Mouse (Mus musculus): Measurements from ENCODE around the gene Ryr1.
"Not testable (repeated sequence)": the region's sequence is repeated elsewhere in the genome, so short reads cannot be mapped to it uniquely, and the experiment has no call there.

The Ryr1 gene

GRCm38 (mm10) chr7:28991616-28992015 is 133.4 kb downstream of the Ryr1 start:
- no peak for DNase-seq (ENCODE audit: low read depth, low spot score)

DNA sequence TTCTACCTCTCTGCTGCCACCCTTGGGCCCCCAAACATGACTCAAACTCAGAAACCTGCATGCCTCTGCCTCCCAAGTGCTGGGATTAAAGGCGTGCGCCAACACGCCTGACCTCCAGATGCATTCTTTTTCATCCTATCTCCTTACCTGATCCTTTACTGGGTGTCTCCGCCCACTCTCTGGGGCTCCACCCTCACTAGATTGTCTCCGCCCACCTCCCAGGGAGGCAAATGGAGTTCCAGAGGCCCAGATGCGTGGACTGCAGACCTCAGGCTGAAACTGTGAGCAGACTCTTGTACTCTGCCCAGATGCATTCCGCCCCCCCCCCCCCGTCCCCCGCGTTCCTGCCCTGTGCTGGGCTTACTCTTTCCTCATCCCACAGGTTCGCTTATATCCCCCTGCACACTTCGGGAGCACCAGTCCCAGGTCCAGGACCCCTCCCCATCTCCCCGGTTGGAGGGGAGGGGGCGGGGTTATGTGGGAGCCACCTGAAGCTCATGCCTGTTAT is 134.2 kb downstream of the Ryr1 start:
- DNase-seq (ENCODE audit: low read depth, low spot score), result no peak

- DNase-seq (ENCODE audit: low read depth, low spot score), result no peak
Observed at GRCm38 (mm10) chr7:28985207-28985606, 139.8 kb downstream of the Ryr1 start.

- no peak for DNase-seq (ENCODE audit: low read depth, low spot score)
Observed at GRCm38 (mm10) chr7:28984452-28984851, 140.5 kb downstream of the Ryr1 start.

DNA sequence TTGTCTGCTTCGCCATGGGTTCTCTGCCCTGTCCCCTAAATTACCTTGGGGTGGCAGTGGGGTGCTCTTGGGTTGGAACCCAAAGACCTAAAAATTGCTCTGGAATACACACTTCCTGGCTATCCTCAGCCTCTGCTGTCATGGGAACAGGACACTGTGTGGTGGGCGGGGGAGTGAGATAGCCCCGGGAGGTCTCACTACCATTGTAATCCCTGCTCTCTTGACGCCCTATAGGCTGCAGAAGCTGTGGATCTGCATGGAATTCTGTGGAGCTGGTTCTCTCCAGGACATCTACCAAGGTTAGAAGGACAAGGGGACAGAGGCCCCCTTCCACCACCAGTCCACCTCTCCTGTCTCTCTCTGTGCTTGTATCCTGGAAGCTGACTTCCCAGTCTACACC is 141.1 kb downstream of the Ryr1 start:
- DNase-seq (ENCODE audit: low read depth, low spot score), result no peak

DNA sequence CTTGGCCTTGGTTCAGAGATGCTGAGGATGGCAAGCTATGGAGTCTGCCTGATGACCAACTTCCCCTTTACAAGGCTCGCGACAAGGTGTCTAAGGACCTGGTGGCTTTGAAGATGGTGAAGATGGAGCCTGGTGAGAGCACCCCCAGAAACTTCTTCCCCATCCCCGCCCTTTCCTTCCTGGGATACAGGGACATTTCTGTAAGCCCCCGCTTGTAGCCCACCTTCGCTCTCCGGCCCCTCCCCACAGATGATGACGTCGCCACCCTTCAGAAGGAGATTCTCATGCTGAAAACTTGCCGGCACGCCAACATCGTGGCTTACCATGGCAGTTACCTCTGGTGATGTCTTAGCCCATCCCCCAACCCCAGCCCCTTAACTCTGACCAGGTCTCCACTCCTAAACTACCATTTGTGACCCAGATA is 141.8 kb downstream of the Ryr1 start:
- DNase-seq (ENCODE audit: low read depth, low spot score), result no peak

DNA sequence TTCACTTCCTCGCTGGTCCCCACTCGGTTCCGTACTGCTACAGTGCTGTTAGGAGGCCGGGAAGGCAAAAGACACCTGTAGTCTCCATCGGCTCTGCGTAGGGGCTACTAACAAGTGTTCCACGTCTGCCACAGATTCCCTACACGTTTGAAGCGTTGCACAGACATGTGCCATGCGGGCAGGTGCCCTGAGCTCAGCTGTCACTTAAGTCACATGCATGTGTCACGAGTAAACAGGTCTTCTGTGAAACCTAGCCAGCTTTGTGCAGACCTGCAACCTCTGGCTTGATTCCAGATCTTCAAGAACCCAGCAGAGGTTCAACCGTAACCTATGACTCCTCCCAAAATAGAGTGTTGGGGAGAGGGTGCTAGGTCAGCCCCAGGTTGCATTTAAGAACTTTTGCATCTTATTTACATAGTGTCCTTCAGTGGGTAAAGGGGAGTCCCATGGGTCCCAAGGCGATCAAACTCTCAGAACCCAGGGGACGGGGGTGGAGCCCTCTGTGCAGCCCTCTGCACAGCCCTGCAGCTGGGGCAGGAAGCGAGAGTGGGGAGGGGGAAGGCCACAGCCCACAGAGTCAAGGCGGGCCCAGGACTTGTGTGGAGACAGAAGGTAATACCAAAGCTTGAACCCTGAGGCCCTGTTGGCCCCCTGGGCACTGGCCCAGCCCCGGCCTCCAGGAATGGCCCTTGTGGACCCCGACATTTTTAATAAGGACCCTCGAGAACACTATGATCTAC is 142.5 kb downstream of the Ryr1 start:
- peak; percentile 68 for DNase-seq (ENCODE audit: low read depth, low spot score)

DNA sequence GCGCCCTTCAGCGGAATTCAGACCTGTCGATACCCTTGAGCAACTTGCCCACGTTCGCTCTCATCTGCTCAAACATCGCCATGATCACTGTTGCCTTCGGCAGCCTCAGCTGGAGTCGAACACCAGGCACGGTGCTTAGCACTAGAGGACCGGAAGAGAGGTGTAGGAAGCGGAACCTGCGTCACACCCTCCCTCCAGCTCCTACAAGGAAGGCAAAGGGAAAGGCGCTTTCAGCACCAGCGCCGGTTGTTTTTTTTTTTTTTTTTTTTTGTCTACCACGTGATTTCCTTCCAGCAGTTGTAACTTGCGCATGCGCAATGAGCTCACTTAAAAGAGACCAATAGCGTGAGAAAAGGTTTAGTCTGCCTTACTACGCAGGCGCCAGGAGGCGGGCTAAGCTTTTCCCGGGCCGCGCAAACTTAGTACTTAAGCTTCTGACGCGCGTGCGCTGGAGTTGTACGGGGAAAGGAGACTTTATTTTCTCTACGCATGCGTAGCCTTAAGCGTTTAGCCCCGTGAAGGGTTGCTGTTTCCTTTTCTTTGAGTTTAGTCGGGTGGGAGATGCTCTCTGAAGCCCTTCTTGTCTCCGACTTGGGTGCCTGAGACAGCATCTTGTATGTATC is 143.2 kb downstream of the Ryr1 start, which contains the start of the genes Eif3k and Map4k1:
Eif3k (minus strand) TSS at position 214 of the 623 bp plus-strand sequence.
Map4k1 (plus strand) TSS at position 400 of the 623 bp plus-strand sequence.
- peak; percentile 100 for DNase-seq (ENCODE audit: low read depth, low spot score)

DNA sequence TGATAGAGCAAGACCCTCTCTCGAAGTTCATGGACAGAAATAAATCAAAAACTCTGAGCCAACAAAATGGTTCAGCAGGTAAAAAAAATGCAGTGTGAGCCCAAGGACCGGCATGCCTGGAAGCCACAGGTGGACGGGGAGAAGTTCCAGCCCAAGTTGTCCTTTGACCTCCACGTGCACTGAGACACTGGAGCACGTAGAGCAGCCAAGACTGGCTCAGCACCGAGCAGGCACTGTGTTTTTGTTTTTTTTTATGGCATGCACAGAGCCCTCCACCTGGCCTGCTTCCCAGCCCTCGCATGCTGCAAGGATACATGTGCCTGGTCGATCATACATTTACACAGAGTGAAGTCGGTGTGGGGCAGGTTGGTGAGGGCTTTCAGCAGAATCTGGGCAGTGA is 147.4 kb downstream of the Ryr1 start:
- no peak for DNase-seq (ENCODE audit: low read depth, low spot score)

DNA sequence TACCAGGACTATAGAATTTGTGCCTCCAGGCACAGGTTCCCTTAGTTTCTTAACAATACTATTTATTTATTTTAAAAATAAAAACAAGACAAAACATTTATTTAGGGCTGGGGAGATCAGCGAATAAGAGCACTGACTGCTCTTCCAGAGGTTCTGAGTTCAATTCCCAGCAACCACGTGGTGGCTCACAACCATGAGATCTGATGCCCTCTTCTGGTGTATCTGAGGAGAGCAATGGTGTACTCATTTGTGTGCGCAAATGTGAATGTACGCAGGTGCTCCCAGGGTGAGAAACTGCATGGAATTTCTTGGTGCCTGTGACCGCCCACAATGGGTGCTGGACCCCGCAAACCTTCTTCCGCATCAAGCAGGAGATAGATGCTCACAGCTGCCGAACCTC is 152.0 kb downstream of the Ryr1 start:
- DNase-seq (ENCODE audit: low read depth, low spot score), result no peak

- no peak for DNase-seq (ENCODE audit: low read depth, low spot score)
Observed at GRCm38 (mm10) chr7:28972542-28972985, 152.4 kb downstream of the Ryr1 start.

DNA sequence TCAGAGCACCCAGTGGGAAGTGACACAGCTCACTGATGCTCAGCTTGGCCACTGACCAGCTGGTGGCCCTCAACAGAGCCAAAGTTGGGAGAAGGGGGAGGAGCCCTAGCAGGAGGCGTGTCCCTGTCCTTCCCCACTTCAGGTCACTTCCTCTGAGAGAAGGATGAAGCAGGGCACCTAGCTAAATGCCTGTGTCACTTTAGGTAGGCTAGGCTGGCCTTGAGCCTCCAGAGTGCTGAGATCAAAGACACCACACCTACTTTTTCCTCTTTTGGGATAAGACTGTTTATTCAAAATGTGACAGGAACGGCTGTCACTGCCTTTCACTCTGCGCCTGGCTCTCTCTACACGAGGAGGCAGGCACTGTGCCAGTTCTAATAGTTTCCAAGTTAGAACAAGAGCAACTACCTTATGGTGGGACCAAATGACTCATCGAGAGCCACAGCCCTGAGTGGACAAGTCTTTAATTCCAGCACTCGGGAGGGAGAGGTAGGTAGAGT is 153.2 kb downstream of the Ryr1 start:
- DNase-seq (ENCODE audit: low read depth, low spot score), result no peak

GRCm38 (mm10) chr7:28971029-28971428 is 153.9 kb downstream of the Ryr1 start:
- DNase-seq (ENCODE audit: low read depth, low spot score), result no peak

DNA sequence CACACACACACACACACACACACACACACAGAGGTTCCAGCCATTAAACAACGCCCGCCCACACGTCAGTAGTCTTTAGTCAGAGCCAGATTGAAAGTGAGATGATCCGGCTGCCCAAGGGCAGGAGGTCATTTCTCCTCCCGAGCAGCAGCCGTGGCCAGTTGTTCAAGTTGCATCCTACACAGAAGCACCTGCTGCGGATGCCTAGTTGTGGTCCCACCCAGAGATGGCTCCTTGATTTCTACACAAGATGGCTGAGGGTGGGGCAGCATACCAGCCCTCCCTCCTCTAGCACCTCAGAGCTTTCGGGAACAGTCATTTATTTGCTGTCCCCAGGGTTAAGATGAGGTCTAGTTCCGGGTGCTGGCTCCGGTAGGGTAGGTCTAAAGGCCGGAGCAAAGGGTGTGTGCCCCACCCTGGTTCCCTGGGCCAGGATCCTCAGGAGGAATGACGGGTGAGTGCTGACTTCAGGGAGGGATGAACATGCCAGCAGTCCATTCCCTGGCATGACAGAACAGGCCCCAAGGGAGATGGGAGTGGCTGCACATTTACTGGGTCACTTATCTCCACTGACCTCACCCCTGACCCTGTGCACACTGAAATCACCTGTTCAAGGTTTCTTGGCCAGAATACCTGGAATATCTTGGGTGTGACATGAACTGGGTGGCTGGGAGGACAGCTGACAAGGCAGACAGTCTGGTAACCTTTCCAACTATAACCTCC is 155.1 kb downstream of the Ryr1 start:
- DNase-seq (ENCODE audit: low read depth, low spot score), result peak; percentile 83

DNA sequence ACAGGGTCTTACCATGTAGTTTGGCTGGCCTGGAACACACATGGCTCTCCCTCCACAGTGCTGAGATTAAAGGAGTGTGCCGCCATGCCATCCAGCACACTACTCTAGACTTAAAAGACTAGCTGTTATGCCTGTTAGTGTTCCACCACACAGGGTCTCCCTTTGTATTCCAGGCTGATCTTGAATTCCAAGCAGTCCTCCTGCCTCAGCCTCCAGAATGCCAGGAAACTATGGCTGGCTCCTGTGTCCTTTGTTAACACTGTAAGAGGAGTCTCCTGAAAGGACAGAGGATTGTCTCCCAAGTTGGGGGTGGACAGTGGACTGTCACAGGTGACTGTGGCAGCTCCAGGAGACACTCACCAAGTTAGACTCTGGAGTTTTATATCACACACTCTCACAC is 155.7 kb downstream of the Ryr1 start:
- no peak for DNase-seq (ENCODE audit: low read depth, low spot score)

DNA sequence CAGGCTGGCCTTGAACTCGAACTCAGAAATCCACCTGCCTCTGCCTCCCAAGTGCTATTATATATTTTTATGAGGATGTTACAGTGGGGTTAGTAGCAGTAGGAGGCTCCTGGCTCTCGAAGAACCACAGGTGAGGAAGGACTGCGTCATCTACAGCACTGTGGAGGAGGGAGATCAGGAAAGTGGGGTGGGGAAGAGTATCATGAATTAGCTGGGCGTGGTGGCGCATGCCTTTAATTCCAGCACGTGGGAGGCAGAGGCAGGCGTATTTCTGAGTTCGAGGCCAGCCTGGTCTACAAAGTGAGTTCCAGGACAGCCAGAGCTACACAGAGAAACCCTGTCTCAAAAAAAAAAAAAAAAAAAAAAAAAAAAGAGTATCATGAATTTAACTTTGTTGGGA is 156.9 kb downstream of the Ryr1 start:
- DNase-seq (ENCODE audit: low read depth, low spot score), result not testable (repeated sequence)

DNA sequence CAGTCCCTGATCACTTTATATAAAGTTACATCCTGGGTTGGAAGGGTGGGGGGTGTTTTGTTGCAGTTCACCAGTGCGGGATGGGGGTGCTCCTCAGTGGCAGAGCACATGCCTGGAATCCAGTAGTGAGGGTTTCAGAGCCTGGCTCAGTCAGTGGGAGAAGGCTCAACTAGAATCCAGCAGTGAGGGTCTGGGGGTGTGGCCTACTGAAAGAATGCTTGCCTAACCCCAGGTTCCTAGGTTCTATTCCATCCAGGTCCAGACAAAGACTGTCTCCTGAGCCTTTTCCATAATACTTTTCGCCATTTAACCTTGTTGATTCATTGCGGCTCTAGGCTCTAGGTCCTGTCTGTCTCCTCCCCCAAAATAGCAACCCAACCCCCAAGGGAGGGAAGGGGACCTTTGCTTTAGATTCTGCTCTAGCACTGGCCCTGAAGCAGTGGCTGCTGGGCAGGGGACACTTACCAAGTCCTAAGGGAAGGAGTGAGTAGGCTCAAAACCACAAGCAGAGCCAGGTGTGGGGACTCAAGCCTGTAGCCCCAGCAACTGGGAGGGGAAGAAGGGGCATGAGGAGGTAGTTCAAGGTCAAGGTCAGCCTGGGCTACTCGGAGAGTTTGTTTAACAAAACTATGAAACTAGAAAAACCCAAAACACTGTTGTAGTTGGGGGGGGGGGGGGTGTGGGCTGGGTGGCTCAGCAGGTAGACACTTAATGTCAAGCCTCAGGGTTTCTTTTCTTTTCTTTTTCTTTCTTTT is 158.1 kb downstream of the Ryr1 start:
- DNase-seq (ENCODE audit: low read depth, low spot score), result no peak

GRCm38 (mm10) chr7:28966181-28966580 is 158.8 kb downstream of the Ryr1 start:
- no peak for DNase-seq (ENCODE audit: low read depth, low spot score)

GRCm38 (mm10) chr7:28965346-28965840 is 159.6 kb downstream of the Ryr1 start:
- no peak for DNase-seq (ENCODE audit: low read depth, low spot score)

DNA sequence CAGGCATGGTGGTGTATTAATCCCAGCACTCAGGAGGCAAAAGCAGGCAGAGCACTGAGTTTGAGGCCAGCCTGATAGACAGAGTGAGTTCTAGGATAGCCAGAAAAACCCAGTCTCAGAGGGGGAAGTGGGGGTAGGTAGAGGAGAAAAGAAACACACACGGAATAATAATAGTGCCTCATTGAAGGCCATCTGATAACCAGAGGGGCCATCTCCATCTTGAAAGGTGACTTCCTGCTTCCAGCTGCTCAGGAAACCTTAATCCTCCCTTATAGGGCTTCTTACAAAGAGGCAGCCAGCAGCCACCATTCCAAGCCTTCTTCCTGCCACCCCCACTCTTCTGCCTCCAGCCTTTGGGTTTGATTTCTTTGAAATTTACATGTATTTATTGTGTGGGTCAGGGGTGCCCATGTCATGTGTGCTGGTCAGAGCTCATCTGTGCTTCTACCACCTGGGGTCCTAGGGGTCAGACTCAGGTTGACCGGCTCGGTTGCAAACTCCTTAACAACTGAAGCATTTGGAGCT is 161.5 kb downstream of the Ryr1 start:
- DNase-seq (ENCODE audit: low read depth, low spot score), result no peak

Measured in skeletal muscle tissue, adult 2 months (tissue).